Mouse (Mus musculus): ENCODE results near the gene Idi1. TPM values are rescaled to one million over a fixed set of nuclear protein-coding genes. Genes with fewer than 3 reads are reported as not detected.
"Not testable (repeated sequence)": the region's sequence is repeated elsewhere in the genome, so short reads cannot be mapped to it uniquely, and the experiment has no call there.

Idi1 gene
- 68.6 and 84.7 TPM in 2 replicates for polyA plus RNA-seq (2015; fragmentation: Nextera tagmentation; extraction: Ambion mirVana)

DNA sequence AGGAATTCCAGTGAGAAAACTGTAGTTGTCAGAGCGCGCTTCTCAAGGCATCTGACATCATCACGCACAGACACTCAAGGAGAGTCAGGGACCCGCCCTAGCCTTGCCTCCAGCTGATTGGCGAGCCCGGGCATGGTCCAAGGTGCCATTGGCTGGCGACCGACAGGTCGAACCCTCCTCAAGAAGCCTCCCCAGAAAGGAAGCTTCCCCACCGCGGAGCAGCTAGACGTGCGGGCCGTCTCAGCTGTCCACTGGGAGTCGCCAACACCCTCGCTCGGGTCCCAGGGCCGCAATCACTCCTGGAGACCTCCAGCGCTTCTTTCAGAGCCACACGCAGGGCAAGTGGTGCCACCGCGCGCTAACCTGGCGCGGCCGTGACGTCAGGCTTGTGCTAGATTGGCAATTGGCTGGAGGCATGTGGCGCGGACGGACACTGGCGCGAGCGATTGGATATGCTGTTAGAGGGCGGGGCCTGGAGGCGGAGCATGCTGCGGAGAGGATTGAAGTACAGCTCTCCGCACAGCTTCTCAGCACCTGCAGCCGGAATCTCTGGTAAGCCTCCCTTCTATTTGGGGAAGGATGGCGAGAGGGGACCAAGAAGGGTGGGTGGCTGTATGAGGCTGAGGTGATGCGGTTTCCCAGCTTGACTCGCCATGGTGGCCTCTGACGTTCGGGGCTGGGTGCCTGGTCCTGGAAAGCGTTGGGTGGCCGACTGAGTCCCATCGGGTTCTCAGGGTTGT, at the start of gene Idi1:
Gene Idi1 (plus strand): TSS at position 57 of the 740 bp plus-strand sequence.
- DNase-seq (ENCODE audit: low spot score) = peak; percentile 98

DNA sequence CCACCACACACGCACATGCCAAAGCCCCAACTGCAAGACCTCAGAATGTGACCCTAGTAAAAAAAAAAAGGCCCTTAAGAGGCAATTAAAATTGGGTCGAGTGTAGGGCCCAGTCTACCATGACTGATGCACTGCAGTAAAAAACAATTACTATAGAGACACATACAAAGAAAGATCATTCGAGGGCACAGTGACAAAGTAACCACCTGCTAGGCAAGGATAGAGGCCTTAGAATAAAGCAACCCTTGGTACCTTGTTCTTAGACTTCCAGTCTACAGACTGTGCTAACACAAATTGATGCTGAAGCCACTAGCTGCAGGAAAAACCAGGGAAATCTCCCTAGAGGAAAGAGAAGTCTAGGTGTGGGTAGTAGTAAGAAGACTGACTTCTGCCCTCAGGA, 46.9 kb upstream of the Idi1 start:
- no peak for DNase-seq (ENCODE audit: low spot score)

DNA sequence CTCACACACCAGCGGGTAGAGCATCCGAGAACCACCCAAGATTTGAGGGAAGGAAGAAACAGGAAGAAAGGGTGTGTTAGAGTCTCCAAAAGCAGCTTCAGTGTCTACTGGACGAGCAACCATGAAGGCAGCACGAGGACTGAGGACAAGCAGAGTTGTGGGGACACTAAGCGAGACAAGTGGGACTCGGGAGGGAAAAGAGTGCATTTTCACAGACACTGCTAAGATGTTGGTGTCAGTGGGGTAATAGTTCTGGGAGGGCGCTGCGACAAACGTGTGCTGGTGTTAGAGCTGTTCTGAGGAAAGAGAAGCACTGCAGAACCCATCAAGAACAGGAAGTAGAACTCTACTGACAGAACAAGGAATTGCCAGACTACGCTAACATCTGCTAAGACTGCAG, 46.2 kb upstream of the Idi1 start:
- DNase-seq (ENCODE audit: low spot score) = no peak

DNA sequence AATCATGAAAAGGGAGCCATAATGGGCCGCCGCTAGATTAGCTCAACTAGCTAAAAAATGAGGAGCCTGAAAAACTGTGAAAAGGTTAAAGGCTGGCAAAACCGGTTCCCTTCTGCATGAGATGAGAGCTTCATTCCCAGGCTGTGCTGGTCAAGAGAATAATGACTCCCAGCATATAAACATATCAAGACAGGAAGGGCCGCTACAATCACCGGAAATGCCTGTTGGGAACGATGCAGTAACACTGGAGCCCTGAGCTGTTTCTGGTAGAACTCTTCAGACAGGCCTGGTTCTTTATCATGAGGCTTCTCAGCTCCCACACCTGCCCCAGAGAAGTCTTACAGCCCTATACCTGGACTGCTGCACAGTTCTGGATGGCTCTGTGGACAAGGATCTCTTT, 45.4 kb upstream of the Idi1 start:
- DNase-seq (ENCODE audit: low spot score) = no peak

DNA sequence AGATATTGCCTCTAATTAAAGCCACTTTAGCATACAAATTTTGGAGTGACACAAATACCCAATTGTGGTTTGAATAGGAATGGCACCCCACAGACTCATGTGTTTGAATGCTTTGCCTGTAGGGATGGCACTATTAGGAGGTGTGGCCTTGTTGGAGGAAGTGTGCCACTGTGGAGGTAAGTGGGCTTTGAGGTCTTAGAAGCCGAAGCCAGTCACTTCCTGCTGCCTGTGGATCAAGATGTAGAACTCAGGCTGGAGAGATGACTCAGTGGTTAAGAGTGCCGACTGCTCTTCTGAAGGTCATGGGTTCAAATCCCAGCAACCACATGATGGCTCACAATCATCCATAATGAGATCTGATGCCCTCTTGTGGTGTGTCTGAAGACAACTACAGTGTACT, 44.4 kb upstream of the Idi1 start:
- DNase-seq (ENCODE audit: low spot score) = no peak

DNA sequence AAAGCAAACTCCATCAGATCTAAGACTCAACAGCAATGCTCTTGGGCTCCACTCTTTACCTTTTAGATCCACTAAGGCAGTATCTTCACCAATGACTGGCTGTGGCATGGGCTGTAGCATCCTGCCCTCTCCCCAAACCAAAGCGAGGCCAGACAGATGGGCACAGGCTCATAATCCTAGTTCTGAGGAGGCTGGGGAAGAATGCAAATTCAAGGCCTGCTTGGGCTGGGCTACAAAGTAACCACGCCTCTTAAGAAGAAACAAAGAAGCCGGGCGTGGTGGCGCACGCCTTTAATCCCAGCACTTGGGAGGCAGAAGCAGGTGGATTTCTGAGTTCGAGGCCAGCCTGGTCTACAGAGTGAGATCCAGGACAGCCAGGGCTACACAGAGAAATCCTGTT, 43.5 kb upstream of the Idi1 start:
- not testable (repeated sequence) for DNase-seq (ENCODE audit: low spot score)

DNA sequence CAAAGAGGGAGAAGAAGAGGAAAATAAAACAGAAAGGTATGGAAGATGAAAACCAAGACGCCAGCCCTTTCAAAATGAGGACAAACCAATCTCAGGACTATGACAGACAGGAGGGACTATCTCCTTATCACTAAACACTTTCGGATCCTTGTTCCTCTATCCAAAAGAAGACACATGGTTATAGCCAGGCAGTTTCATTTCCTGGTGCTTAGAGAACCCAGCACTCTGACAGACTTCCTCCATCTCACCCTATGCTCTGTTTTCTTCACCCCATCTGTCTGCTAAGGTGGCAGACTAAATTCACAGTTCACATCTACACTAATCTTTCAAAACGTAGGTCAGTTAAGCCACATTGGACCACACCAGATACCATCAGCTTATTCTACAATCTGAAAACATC, 43.0 kb upstream of the Idi1 start:
- DNase-seq (ENCODE audit: low spot score) = no peak

DNA sequence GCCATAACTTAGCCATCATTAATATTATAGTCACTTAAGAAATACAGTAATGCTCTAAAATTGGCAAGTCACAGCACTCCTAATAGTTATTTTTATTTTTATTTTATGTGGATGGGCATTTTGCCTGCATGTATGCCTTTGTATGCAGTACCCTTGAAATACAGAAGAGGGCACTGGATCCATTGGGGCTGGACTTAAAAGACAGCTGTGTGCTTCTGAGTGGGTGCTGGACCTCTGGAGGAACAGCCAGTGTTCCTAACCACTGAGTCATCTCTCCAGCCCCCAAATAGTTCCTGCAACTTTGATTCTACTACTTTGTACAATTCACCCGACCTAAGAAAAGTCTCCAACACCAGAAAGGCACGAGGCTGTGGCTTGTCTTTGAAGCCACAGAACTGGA, 37.6 kb upstream of the Idi1 start:
- DNase-seq (ENCODE audit: low spot score) = peak; percentile 48

DNA sequence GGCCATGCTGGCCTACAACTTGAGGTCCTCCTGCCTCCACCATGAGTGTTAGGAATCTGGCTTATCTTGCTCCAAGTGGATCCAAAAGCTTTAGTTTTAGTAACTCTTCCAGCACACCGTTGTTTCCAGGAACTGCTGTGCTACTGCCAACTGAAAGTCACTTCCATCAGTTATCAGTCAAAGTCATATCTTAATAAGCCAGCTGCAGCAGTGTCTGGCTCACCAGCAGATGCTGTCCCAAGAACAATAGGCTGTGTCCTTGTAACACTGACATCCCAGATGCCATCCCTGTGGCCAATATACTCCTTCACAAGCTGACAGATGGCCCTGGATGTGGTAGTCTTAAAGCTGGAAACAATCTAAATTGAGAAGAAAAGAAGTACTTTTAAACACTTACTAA, 36.0 kb upstream of the Idi1 start:
- no peak for DNase-seq (ENCODE audit: low spot score)

DNA sequence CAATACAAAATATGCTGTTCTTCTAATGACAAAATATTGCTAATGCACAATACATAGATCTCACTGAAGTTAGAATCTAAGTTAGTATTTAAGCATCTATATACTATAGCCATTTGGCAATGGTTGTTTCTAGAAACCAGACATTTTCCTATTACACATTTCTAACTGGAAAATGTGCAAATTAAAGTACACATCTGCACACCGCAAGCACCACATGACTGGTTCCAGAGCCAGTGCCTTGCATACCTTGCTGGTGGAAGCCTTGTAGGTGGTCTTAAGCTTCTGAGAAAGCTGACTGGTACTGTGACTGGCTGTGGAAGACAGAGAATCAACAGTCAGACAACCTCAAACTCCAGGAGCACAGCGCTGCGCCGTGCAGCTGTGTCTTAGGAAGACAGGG, 31.9 kb upstream of the Idi1 start:
- no peak for DNase-seq (ENCODE audit: low spot score)

DNA sequence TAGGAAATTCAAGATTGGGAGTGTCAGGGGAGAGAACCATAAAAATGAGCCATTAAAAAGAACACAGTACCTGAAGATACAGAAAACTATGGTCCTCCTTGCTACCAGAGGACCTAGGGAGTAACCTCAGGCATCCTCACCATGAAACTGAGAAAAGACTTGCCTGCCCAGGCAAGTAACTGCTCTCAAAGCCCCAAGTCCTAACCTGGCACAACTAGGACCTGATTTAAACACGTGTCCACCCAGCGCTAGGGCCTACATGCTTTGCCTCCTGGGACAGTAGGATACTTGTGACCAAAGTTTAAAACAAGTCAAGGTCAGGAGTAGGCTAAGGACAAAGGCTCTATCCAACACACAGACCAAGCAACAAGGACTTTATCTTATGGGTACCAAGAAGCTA, 30.5 kb upstream of the Idi1 start:
- no peak for DNase-seq (ENCODE audit: low spot score)

DNA sequence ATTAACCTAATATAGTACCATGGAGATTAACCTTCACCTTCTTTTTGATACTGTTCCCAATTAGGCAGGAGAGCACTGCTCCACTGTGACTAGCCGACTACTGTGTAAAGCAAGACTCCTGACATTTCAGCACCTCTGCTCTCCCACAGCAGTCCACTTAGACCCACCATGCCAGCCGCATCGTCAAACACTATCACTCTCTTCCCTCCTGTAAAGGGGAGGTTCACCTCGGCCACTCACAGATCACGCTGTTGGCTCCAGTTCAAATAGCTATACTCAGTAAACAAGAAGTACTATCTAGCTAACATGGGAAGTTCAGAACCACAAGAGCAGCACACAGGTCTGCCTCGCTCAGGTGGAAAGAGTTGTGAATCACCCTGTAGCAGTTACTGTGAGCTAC, 26.8 kb upstream of the Idi1 start:
- no peak for DNase-seq (ENCODE audit: low spot score)

DNA sequence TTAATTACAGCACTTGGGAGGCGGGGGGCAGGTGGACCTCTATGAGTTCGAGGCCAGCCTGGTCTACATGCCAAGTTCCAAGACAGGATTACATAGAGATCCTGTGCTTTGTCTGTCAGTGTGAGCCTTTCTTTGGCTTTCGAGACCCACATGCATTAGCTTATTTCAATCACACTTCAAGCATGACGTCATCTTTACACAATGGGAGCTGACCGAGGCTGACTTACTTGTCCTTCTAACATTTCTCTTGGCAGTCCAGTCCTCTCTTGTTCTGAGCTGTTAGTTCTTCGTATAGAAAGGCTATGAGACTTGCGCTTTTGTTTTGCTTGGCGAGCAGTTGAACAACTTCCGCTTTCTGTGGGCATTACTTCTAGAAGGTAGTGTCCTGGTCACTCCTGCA, 24.4 kb upstream of the Idi1 start:
- no peak for DNase-seq (ENCODE audit: low spot score)

DNA sequence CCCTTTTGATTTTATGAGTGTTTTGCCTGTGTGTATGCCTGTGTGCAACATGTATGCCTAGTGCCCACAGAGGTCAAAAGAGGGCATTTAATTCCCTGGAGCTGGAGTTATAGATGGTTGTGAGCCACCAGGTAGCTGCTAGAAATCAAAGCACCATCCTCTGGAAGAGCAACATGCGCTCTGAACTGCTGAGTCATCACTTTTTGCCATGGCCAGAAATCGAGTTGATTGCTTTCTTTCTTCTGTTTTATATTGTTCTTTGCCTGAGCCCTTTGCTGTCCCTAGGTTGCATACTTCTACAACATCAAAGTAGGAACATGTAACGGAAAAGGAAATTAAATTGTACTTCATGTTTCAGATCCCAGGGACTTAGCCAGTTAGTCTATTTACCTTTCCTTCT, 20.3 kb upstream of the Idi1 start:
- no peak for DNase-seq (ENCODE audit: low spot score)

DNA sequence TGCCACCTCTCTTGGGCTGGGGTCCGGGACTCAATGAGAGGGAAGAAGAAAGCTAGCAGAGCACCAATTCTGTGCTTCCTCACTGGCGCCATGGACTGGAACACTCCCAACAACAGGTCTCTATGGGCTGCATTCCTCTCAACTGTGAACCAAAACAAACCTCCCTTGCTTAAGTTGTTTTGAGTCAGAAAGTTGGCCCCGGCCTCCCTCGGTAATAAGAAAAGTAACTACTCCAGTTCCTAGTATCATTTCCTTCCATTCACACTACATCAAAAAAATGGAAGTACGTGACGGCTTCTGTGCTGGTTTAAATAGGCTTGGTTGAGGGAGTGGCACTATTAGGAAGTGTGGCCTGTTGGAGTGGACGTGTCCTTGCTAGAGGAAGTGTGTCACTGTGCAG, 18.7 kb upstream of the Idi1 start:
- no peak for DNase-seq (ENCODE audit: low spot score)

DNA sequence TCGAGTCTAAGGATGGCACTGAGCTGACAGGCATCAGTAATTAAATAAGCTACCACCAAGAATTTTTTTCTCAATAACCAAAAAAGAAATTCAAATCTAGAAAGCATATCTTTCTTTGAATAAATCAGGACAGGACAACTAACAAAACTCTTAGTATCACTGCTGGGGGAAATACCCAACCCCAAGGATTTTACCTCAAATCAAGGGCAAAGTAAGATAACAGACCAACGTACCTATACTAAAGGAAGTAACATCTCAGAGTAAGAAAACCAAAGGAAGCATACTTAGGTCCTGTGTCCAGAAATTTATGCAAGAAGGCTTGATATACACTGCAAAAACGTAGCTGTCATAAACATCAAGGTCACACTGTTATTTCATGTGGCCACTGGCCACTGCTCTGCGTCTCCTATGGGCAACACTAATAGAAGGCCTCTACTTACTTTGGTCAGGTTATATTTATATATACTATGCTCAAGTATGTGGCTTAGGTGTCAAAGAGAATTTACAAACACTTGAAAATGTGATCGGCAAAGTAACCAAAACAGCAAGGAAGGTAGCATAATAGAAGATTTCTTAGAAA, 15.6 kb upstream of the Idi1 start:
- no peak for DNase-seq (ENCODE audit: low spot score)

DNA sequence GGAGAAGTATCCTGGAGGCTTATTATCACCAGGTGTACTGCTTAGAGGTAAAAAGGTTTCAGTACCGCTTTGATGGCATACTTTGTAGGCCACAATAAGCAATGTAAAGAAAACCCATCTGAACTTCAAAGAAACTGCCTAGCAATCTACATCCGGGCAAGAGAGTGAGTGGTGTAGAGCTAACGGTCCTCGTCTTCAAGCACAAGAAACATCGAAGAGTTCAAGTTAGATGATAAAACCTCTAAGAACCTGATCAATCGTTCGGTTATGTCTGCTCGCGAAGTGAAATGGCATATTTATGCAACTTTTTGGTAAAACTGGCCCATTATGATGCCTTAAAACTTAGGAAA, 15.2 kb upstream of the Idi1 start:
- peak; percentile 77 for DNase-seq (ENCODE audit: low spot score)

DNA sequence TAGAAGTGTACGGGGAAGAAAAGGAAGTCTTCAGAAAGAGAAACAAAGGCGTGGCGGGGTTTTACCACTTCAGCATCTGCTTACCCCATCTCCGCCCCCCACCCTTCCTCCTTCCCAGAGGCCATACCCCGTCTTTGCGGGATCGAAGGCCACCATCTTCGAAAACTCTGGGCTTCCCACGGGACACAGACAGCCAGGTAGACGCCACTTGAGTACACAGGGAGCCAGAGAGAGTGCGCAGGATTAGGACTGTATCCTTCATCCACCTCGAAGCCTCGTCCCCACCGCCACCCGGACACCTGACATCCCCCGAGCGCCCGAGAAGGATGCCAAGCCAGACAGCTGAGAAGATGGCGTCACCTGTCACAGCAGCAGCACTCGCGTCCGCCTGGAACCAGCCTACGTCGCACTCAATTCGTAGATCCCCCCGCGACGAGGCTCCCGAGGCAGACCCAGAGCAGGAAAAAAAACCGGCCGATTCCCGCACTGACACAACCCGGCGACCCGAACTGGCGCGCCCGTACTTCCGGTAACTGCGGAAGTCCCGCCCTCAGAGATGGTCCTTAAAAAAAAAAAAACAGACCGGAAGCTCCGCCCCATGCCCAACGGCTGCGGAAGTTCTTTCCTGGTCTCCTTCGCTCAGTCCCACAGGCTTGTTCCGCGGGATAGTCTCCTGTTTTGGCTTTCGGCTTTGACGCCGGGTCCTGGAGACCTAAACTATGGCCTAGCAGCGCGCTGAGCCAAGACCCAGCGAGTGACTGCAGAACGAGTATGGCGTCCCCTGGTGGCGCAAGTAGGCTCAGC, 14.6 kb upstream of the Idi1 start:
- peak; percentile 91 for DNase-seq (ENCODE audit: low spot score)

DNA sequence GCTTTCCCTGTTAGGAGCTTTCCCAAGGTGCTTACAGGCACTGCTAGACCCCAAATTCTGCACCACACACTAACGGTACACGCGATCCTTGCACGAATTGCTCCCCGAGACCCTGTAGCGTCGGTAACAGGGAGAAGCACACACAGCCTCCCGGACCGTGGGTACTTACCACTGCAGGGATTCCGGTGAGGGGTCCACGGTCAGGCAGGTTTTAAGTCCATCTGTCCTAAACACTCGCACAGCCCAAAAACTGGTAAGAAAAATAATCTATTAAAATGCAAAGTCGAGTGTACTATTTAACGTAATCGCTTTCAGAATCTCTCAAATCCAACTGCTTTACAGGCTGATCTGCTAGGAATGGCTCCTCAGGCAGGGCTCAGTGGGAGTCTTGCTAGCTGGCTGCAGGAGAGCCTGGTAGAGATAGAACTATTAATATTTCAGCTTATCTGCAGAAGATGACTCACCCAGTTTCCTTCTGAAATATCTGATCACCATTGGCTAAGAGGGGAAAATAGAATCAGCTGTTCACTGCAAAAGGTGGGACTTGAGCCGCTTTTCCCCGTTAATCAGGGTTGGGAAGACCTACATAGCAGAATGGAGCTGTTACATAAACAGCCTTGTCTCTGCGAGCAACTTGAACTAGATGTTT, 13.9 kb upstream of the Idi1 start, which contains the start of gene Wdr37:
Gene Wdr37 (minus strand): TSS at position 596 of the 649 bp plus-strand sequence.
- DNase-seq (ENCODE audit: low spot score) = peak; percentile 11

DNA sequence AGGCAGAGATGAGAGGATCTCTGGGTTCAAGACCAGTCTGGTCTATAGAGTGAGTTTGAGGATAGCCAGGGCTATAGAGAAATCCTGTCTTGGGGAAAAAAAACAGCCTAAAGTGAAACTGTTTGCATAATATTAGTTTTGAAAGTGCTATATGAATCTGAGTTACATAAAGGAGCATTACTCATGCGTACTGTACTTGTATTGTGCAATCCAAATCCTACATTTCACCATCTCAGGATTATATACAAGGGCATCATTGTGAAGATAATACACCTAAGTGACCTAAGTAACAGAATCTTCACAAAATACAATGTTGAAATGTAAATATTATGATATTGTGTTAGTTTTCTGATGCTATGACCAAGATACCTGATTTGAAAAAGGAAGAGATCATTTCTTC, 11.5 kb upstream of the Idi1 start:
- DNase-seq (ENCODE audit: low spot score) = no peak

DNA sequence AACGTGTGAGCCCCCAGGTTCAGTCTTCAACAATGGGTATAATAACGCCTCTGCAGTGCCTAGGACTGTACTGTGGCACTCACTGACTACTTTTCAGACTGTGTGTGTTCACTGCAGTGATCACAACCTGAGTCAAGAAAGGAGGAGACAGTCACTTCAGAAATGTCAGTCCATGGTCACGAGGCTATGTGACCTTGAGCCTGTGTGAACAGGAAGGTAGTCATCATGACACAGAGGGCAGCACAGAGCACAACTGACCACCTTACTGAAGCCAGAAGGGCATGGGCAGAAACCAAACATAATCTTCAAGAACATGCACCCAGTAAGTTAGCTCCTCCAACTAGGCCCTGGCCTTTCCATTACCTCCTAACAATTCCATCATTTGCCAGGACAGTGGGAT, 3.7 kb upstream of the Idi1 start:
- no peak for DNase-seq (ENCODE audit: low spot score)

DNA sequence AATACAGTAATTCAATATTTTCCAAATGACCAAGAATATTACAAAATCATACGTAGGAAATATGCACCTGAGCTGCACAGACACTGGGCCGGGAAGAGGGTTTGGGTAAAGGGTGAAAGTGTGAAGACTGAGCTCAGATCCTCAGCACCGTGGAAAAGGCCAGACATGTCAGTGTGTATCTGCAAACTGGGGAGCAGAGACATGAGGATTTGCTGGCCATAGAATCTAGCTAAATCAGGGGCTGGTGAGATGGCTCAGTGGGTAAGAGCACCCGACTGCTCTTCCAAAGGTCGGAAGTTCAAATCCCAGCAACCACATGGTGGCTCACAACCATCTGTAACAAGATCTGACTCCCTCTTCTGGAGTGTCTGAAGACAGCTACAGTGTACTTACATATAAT, 1.4 kb upstream of the Idi1 start:
- DNase-seq (ENCODE audit: low spot score) = not testable (repeated sequence)
